Mouse (Mus musculus) erythroblast, embryonic 14.5 days (primary cell): ENCODE measurements around the gene Casp3. TPM values are rescaled to one million over a fixed set of nuclear protein-coding genes. Genes with fewer than 3 reads are reported as not detected.
"Not testable (repeated sequence)": the region's sequence is repeated elsewhere in the genome, so short reads cannot be mapped to it uniquely, and the experiment has no call there.

ENCODE experiments used
- H3K27me3 ChIP-seq: 2 replicates; pipeline ENCODE4 v1.6.1; 2012; ENCODE audit warnings: inconsistent platforms; ENCODE audit not compliant: control insufficient read depth
- H3K36me3 ChIP-seq: 2 replicates; pipeline ENCODE4 v1.6.1; 2012; ENCODE audit warnings: mild to moderate bottlenecking, inconsistent platforms; ENCODE audit not compliant: control insufficient read depth
- H3K4me1 ChIP-seq: 2 replicates; pipeline ENCODE4 v1.6.1; 2012; ENCODE audit warnings: inconsistent platforms; ENCODE audit not compliant: control insufficient read depth
- H3K4me3 ChIP-seq: replicated peaks from 2 replicates; pipeline ENCODE3; 2012; ENCODE audit warnings: moderate library complexity, mild to moderate bottlenecking, inconsistent platforms
- H3K9me3 ChIP-seq: 2 replicates; pipeline ENCODE4 v1.6.1; 2012; ENCODE audit warnings: low read length, inconsistent platforms, mixed read lengths; ENCODE audit not compliant: control insufficient read depth
- GATA1 ChIP-seq: IDR thresholded peaks from 2 replicates; pipeline ENCODE4 v1.6.1; 2012; ENCODE audit warnings: low read length, inconsistent platforms, mixed read lengths
- TAL1 ChIP-seq: IDR thresholded peaks from 3 replicates; pipeline ENCODE4 v1.6.1; 2012; ENCODE audit warnings: low read length, inconsistent platforms, mixed read lengths
- polyA plus RNA-seq: library from polyadenylated mRNA; stranded (reverse); fragments of >175 nt; gene quantifications from 2 replicates; pipeline ENCODE4 v1.2.3, GENCODE M21; 2012

Casp3 gene
- 0.17 and 0.37 TPM in 2 replicates for polyA plus RNA-seq

- Histone ChIP-seq H3K36me3 (peaks cover 19% of the 10 kb centered on the region), H3K4me1 (peaks cover 59% of the 10 kb centered on the region), H3K4me3 (peak within 1 kb of the TSS; percentile 92), H3K27me3 (no peaks in the 10 kb centered on the region), H3K9me3 (no peaks in the 10 kb centered on the region)
- no peak for TF ChIP-seq TAL1
- no peak for TF ChIP-seq GATA1
Measured at GRCm38 (mm10) chr8:46616879-46617689, at the start of gene Casp3, which contains the start of gene Primpol. Gene Casp3, plus strand, starts transcription at chr8:46617291. Gene Primpol, minus strand, starts transcription at chr8:46617212.

GRCm38 (mm10) chr8:46567946-46568345 is 49.1 kb upstream of the Casp3 start:
- Histone ChIP-seq H3K4me3 (no peak overlapping the region), H3K36me3 (peaks cover 97% of the 10 kb centered on the region), H3K4me1 (no peaks in the 10 kb centered on the region), H3K27me3 (no peaks in the 10 kb centered on the region), H3K9me3 (no peaks in the 10 kb centered on the region)
- TF ChIP-seq GATA1, result no peak
- no peak for TF ChIP-seq TAL1

DNA sequence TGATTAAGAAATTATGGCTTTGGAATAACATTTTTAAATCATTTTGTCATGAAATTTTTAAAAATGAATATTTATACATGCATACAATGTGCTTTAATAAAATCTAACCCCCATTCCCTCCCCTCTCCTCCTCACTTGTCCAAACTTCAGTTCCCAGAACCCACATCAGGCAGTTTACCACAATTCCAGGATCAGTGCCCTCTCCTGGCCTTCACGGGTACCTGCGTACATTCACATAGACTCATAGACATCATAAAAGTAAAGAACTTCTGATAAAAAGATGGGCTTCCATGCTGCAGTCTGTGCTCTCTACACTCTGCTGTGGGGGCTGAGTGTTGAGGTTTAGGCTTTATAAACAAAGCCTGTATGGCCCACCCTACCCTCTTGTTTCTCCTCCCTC is 48.1 kb upstream of the Casp3 start:
- Histone ChIP-seq H3K27me3 (no peaks in the 10 kb centered on the region), H3K9me3 (no peaks in the 10 kb centered on the region), H3K4me1 (no peaks in the 10 kb centered on the region), H3K4me3 (no peak overlapping the region), H3K36me3 (peaks cover 97% of the 10 kb centered on the region)
- TF ChIP-seq GATA1 (no peak), TAL1 (no peak)

- H3K4me3 ChIP-seq, result no peak overlapping the region
- H3K27me3 ChIP-seq, result no peaks in the 10 kb centered on the region
- H3K9me3 ChIP-seq, result no peaks in the 10 kb centered on the region
- H3K36me3 ChIP-seq, result peaks cover 97% of the 10 kb centered on the region
- H3K4me1 ChIP-seq, result peaks cover 2% of the 10 kb centered on the region
- no peak for TF ChIP-seq GATA1
- TF ChIP-seq TAL1, result no peak
Measured at GRCm38 (mm10) chr8:46569659-46570441, 47.2 kb upstream of the Casp3 start.

GRCm38 (mm10) chr8:46570673-46571072 is 46.4 kb upstream of the Casp3 start:
- H3K4me3 ChIP-seq, result no peak overlapping the region
- peaks cover 2% of the 10 kb centered on the region for H3K4me1 ChIP-seq
- no peaks in the 10 kb centered on the region for H3K9me3 ChIP-seq
- peaks cover 97% of the 10 kb centered on the region for H3K36me3 ChIP-seq
- no peaks in the 10 kb centered on the region for H3K27me3 ChIP-seq
- no peak for TF ChIP-seq GATA1
- TF ChIP-seq TAL1, result no peak

DNA sequence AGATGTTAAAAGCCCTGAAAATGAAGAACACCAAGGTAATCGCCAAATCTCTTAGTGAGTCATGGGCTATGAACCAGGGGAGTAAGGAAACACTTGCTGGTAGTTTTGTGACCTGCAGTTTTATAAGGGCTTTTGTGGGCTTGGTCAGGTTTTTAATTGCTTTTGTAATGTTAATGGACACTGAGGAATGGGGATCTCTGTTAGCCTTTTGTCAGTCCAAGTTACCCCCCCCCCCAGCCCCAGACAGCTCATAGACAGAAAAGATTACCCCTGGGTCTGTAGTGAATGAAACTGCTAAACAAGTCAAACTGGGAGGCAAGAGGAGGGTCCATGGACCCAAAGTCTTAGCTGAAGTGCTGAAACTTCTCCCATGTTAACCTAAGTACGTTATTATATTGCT is 43.6 kb upstream of the Casp3 start:
- Histone ChIP-seq H3K4me1 (peaks cover 2% of the 10 kb centered on the region), H3K4me3 (no peak overlapping the region), H3K9me3 (no peaks in the 10 kb centered on the region), H3K36me3 (peaks cover 96% of the 10 kb centered on the region), H3K27me3 (no peaks in the 10 kb centered on the region)
- TF ChIP-seq GATA1 (no peak), TAL1 (no peak)

- Histone ChIP-seq H3K9me3 (no peaks in the 10 kb centered on the region), H3K36me3 (peaks cover 96% of the 10 kb centered on the region), H3K4me3 (no peak overlapping the region), H3K27me3 (no peaks in the 10 kb centered on the region), H3K4me1 (peaks cover 2% of the 10 kb centered on the region)
- TF ChIP-seq TAL1, result no peak
- no peak for TF ChIP-seq GATA1
Measured at GRCm38 (mm10) chr8:46573964-46574363, 43.1 kb upstream of the Casp3 start.

GRCm38 (mm10) chr8:46578794-46579193 is 38.3 kb upstream of the Casp3 start:
- Histone ChIP-seq H3K4me1 (peaks cover 2% of the 10 kb centered on the region), H3K27me3 (no peaks in the 10 kb centered on the region), H3K4me3 (no peak overlapping the region), H3K9me3 (no peaks in the 10 kb centered on the region), H3K36me3 (peaks cover 94% of the 10 kb centered on the region)
- TF ChIP-seq GATA1 (no peak), TAL1 (no peak)

- H3K36me3 ChIP-seq, result peaks cover 81% of the 10 kb centered on the region
- not testable (repeated sequence) for H3K9me3 ChIP-seq
- H3K4me1 ChIP-seq, result peaks cover 21% of the 10 kb centered on the region
Measured at GRCm38 (mm10) chr8:46584328-46584727, 32.8 kb upstream of the Casp3 start.

More at GRCm38 (mm10) chr8:46584328-46584727, 32.8 kb upstream of the Casp3 start:
- not testable (repeated sequence) for H3K27me3 ChIP-seq, H3K4me3 ChIP-seq
